Mouse (Mus musculus) frontal cortex, postnatal 25 days (tissue): ENCODE measurements around the gene Gm20517.
"Not testable (repeated sequence)": the region's sequence is repeated elsewhere in the genome, so short reads cannot be mapped to it uniquely, and the experiment has no call there.

ENCODE experiments used
- DNase-seq, 2 experiments: peaks; one replicate each; pipeline ENCODE4 v3.0.0; 2022; ENCODE audit warnings: low spot score in 2 of 2

Gm20517 gene

GRCm38 (mm10) chr17:47596839-47597164 is 14.6 kb upstream of the Gm20517 start:
- no peak for DNase-seq

GRCm38 (mm10) chr17:47597261-47597660 is 14.1 kb upstream of the Gm20517 start:
- no peak for DNase-seq

GRCm38 (mm10) chr17:47597838-47598579 is 13.4 kb upstream of the Gm20517 start:
- no peak for DNase-seq

GRCm38 (mm10) chr17:47598580-47599304 is 12.6 kb upstream of the Gm20517 start:
- not testable (repeated sequence) for DNase-seq

- DNase-seq = no peak
Measured at GRCm38 (mm10) chr17:47599511-47600297, 11.7 kb upstream of the Gm20517 start.

GRCm38 (mm10) chr17:47600601-47601388 is 10.6 kb upstream of the Gm20517 start:
- no peak for DNase-seq

GRCm38 (mm10) chr17:47601389-47601755 is 10.0 kb upstream of the Gm20517 start:
- DNase-seq = no peak

GRCm38 (mm10) chr17:47602289-47602688 is 9.1 kb upstream of the Gm20517 start:
- DNase-seq = no peak

- no peak for DNase-seq
Measured at GRCm38 (mm10) chr17:47606220-47606619, 5.2 kb upstream of the Gm20517 start.

- DNase-seq = no peak
Measured at GRCm38 (mm10) chr17:47609182-47609581, 2.2 kb upstream of the Gm20517 start.

- no peak for DNase-seq
Measured at GRCm38 (mm10) chr17:47611661-47611982, 233 bp downstream of the Gm20517 start.

GRCm38 (mm10) chr17:47614018-47614417 is 2.6 kb downstream of the Gm20517 start:
- DNase-seq = no peak

GRCm38 (mm10) chr17:47616119-47616518 is 4.7 kb downstream of the Gm20517 start:
- DNase-seq = no peak

GRCm38 (mm10) chr17:47616652-47617051 is 5.3 kb downstream of the Gm20517 start:
- no peak for DNase-seq

- no peak for DNase-seq
Measured at GRCm38 (mm10) chr17:47617605-47618307, 6.4 kb downstream of the Gm20517 start.

- DNase-seq = no peak
Measured at GRCm38 (mm10) chr17:47618556-47619311, 7.3 kb downstream of the Gm20517 start.

- DNase-seq = no peak
Measured at GRCm38 (mm10) chr17:47622912-47623554, 11.6 kb downstream of the Gm20517 start.

GRCm38 (mm10) chr17:47624572-47624971 is 13.2 kb downstream of the Gm20517 start:
- DNase-seq = not testable (repeated sequence)

- DNase-seq = no peak
Measured at GRCm38 (mm10) chr17:47625088-47625487, 13.7 kb downstream of the Gm20517 start.

- DNase-seq = no peak
Measured at GRCm38 (mm10) chr17:47626031-47626430, 14.6 kb downstream of the Gm20517 start.
